Mouse (Mus musculus) frontal cortex, postnatal 36 days (tissue): ENCODE data around the gene Bud31.
"Not testable (repeated sequence)": the region's sequence is repeated elsewhere in the genome, so short reads cannot be mapped to it uniquely, and the experiment has no call there.

Experiments
- DNase-seq, 2 experiments: peaks; one replicate each; pipeline ENCODE4 v3.0.0; 2022; ENCODE audit warnings: low spot score in 2 of 2

Bud31 gene

GRCm38 (mm10) chr5:145139571-145140519, at the start of gene Bud31, which contains the start of gene Pdap1:
Gene Bud31 (plus strand): TSS chr5:145140362.
Gene Pdap1 (minus strand): TSS chr5:145140238.
- peak; percentile 96 to 97 for DNase-seq

- no peak for DNase-seq
Measured at GRCm38 (mm10) chr5:145096195-145096594, 44.0 kb upstream of the Bud31 start.

GRCm38 (mm10) chr5:145098340-145098821, 41.8 kb upstream of the Bud31 start:
- no peak for DNase-seq

GRCm38 (mm10) chr5:145100960-145101359, 39.2 kb upstream of the Bud31 start:
- no peak for DNase-seq

- DNase-seq = not testable (repeated sequence)
Measured at GRCm38 (mm10) chr5:145101451-145101850, 38.7 kb upstream of the Bud31 start.

- DNase-seq = no peak
Measured at GRCm38 (mm10) chr5:145102706-145103105, 37.5 kb upstream of the Bud31 start.

GRCm38 (mm10) chr5:145104328-145104727, 35.8 kb upstream of the Bud31 start:
- no peak for DNase-seq

- DNase-seq = no peak
Measured at GRCm38 (mm10) chr5:145105694-145106275, 34.4 kb upstream of the Bud31 start.

- DNase-seq = no peak
Measured at GRCm38 (mm10) chr5:145110401-145110800, 29.8 kb upstream of the Bud31 start.

- no peak for DNase-seq
Measured at GRCm38 (mm10) chr5:145112566-145112965, 27.6 kb upstream of the Bud31 start.

- DNase-seq = no peak
Measured at GRCm38 (mm10) chr5:145113416-145113815, 26.7 kb upstream of the Bud31 start.

- no peak for DNase-seq
Measured at GRCm38 (mm10) chr5:145114071-145114605, 26.0 kb upstream of the Bud31 start, which contains the start of gene Arpc1b. Gene Arpc1b (plus strand): TSS chr5:145114215.

GRCm38 (mm10) chr5:145114606-145115473, 25.3 kb upstream of the Bud31 start:
- DNase-seq = no peak

- DNase-seq = no peak
Measured at GRCm38 (mm10) chr5:145115736-145116135, 24.4 kb upstream of the Bud31 start.

GRCm38 (mm10) chr5:145116316-145116715, 23.8 kb upstream of the Bud31 start:
- DNase-seq = no peak

GRCm38 (mm10) chr5:145116916-145117315, 23.2 kb upstream of the Bud31 start:
- no peak for DNase-seq

- DNase-seq = no peak
Measured at GRCm38 (mm10) chr5:145118005-145118404, 22.2 kb upstream of the Bud31 start.

- no peak for DNase-seq
Measured at GRCm38 (mm10) chr5:145118461-145118860, 21.7 kb upstream of the Bud31 start.

- no peak for DNase-seq
Measured at GRCm38 (mm10) chr5:145119385-145119784, 20.8 kb upstream of the Bud31 start.

GRCm38 (mm10) chr5:145120921-145121320, 19.2 kb upstream of the Bud31 start:
- DNase-seq = no peak

GRCm38 (mm10) chr5:145123396-145123795, 16.8 kb upstream of the Bud31 start:
- no peak for DNase-seq
